Mouse (Mus musculus): ENCODE measurements at regions not wholly inside any gene's neighbourhood (a gene's known extent, or its start where the extent isn't known, plus 50 kb on each side); places are given as distances from the start of the nearest gene placed in this dataset.

DNA sequence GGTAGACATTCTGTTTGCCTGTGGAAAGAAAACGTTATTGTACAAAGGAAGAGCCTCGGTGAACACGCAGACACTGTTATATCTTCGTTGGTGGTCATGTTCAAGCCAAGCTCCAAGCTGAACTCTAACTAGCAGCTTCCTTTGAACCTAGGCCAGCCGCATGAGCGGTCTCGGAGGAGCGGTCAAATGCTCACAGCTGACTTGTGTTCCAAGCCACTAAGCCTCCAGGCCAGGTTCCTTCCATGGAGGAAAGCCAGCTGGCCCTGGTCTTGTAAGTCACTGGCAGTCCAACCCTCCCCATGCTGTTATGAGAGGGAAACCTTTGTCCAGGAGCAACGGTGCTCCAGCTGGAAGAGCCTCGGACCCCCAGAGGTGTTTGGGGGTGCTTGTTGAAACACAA, 194.5 kb upstream of the Pkdcc start:
- TF ChIP-seq CTCF (IDR thresholded peaks at IDR 0.05; ENCODE audit: insufficient read depth, low read depth, low read length): no peak
- no peak for TF ChIP-seq POLR2A (IDR thresholded peaks at IDR 0.05; ENCODE audit: insufficient read depth, low read depth, low read length)

Data from olfactory bulb, adult 2 months (tissue).